Mouse (Mus musculus): ENCODE measurements at regions not wholly inside any gene's neighbourhood (a gene's known extent, or its start where the extent isn't known, plus 50 kb on each side); places are given as distances from the start of the nearest gene placed in this dataset.

DNA sequence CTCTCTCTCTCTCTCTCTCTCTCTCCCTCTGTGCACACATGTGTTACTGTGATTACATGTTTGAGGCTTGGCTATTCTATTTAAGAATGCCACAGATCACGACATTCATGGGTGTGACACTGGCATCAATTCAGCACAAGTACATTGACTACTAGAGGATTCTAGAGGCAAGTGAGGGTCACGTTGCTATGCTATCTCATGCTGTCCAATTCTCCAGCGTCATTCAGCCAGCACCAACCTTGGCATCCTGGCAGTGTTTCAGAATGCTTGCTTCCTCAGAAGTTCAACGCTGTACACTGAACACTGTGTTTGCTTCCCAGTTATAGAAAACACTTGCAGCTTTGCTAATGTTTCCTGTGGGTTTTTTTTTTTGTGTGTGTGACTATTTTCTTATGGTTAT lies 167.6 kb downstream of the Fam198b start:
- no peak for TF ChIP-seq CTCF (IDR thresholded peaks at IDR 0.05; ENCODE audit: extremely low read depth, insufficient read length, insufficient replicate concordance, low read depth, low read length)
- TF ChIP-seq POLR2A (IDR thresholded peaks at IDR 0.05; ENCODE audit: low read depth, low read length): no peak

Data from small intestine, adult 2 months (tissue).